Mouse (Mus musculus): ENCODE measurements at regions not wholly inside any gene's neighbourhood (a gene's known extent, or its start where the extent isn't known, plus 50 kb on each side); places are given as distances from the start of the nearest gene placed in this dataset.

DNA sequence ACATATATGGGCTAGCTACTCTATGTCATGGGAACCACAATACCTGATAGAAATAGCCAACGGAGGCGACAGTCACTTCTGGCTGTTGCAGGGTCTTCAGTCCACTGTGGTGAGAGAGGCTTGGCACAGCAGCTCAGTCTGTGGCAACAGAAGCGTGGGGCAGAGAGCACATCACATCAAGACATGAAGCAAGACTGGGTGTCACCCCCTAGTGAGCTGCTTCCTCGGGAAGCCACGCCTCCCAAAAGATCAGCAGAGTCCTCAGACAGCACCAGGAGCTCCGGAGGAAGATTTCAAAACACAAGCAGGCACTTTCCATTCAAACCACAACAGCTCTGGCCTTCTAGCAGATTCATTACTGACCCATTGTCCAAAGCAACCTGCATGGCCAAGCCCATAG is 131.2 kb upstream of the Csf3r start:
- no peak overlapping the region for H3K9ac ChIP-seq (ENCODE audit: low read length)
- ATAC-seq (ENCODE audit: insufficient number of reproducible peaks, low FRiP score, low TSS enrichment, low read depth) (no peak), DNase-seq (ENCODE audit: low spot score) (no peak)
- H3K4me1 ChIP-seq (ENCODE audit: control insufficient read depth, insufficient read depth, low read length), result no peaks in the 10 kb centered on the region
- H3K9me3 ChIP-seq (ENCODE audit: control insufficient read depth, low read length), result no peaks in the 10 kb centered on the region
- no peaks in the 10 kb centered on the region for H3K36me3 ChIP-seq (ENCODE audit: control insufficient read depth, insufficient read depth, low read length)
- H3K27me3 ChIP-seq (ENCODE audit: control insufficient read depth, insufficient read depth, low read length), result no peaks in the 10 kb centered on the region
- no peak overlapping the region for H3K4me3 ChIP-seq (ENCODE audit: low read depth, low read length)
- 71% methylated on average over 6 of the region's 6 CpGs for WGBS
- H3K27ac ChIP-seq (replicated peaks; ENCODE audit: low read depth, low read length), result no peak overlapping the region
- no peak overlapping the region for H3K4me2 ChIP-seq (ENCODE audit: low read depth, severe bottlenecking)

DNA sequence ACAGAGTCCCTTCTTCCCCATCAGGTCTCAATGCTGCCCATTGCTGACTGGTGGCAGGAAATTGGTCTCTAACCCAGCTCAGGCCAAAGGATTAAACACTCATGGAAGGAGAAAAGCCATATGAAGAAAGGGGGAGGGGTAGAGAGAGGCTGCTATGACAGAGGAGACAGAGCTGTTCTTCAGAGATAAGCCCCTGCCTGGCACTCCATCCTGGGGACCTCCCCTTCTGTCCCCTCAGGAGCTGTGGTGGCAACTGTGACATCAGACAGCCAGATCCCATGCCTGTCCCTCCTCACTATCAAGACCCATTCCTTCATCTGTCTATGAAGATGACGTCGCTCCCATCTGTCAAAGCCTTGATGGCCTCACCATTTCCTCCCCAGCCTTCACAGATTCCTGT is 126.6 kb upstream of the Csf3r start:
- H3K36me3 ChIP-seq (ENCODE audit: control insufficient read depth, insufficient read depth, low read length), result no peaks in the 10 kb centered on the region
- H3K4me1 ChIP-seq (ENCODE audit: control insufficient read depth, insufficient read depth, low read length), result no peaks in the 10 kb centered on the region
- DNase-seq (ENCODE audit: low spot score), result no peak
- WGBS, result 93% methylated on average over 2 of the region's 2 CpGs
- H3K4me2 ChIP-seq (ENCODE audit: low read depth, severe bottlenecking), result no peak overlapping the region
- no peaks in the 10 kb centered on the region for H3K9me3 ChIP-seq (ENCODE audit: control insufficient read depth, low read length)
- ATAC-seq (ENCODE audit: insufficient number of reproducible peaks, low FRiP score, low TSS enrichment, low read depth), result no peak
- no peaks in the 10 kb centered on the region for H3K27me3 ChIP-seq (ENCODE audit: control insufficient read depth, insufficient read depth, low read length)
- no peak overlapping the region for H3K9ac ChIP-seq (ENCODE audit: low read length)
- H3K4me3 ChIP-seq (ENCODE audit: low read depth, low read length), result no peak overlapping the region
- H3K27ac ChIP-seq (replicated peaks; ENCODE audit: low read depth, low read length), result no peak overlapping the region

DNA sequence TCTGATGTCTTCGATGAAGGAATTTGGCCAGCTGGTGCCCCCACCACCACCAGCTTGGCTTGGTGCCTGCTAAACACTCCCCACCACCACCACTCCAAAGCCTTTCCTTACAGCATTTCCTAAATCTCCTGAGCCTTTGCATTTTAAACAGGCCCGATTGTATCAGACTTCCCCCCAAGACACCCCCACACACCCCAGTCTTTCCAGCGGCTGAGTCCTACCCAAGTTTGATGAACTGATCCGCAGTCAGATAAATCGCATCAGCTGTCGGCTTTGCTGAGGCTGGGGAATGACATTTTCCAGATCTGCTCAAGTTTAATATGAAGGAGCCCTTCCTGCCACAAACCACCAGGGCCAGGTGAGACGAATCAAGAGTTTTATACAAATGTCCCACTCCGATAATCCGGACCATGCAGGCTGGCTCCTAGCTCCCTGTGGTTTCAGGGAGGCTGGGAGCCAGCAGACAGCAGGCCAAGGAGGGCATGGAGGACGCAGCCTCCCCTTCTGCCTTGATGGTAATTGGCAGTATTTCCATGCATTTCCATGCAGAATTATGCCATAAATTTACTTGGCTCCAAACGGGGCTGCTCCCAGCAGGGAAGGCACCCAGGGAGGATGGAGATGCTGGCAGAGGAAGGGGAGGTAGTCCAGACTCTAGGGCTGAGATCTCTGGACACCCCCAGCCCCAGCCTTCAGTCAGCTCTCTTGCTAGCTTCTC is 125.6 kb upstream of the Csf3r start:
- ATAC-seq (ENCODE audit: insufficient number of reproducible peaks, low FRiP score, low TSS enrichment, low read depth) (no peak), DNase-seq (ENCODE audit: low spot score) (no peak)
- no peaks in the 10 kb centered on the region for H3K4me1 ChIP-seq (ENCODE audit: control insufficient read depth, insufficient read depth, low read length)
- no peak overlapping the region for H3K9ac ChIP-seq (ENCODE audit: low read length)
- no peaks in the 10 kb centered on the region for H3K36me3 ChIP-seq (ENCODE audit: control insufficient read depth, insufficient read depth, low read length)
- no peak overlapping the region for H3K4me3 ChIP-seq (ENCODE audit: low read depth, low read length)
- H3K4me2 ChIP-seq (ENCODE audit: low read depth, severe bottlenecking), result no peak overlapping the region
- 60% methylated on average over 11 of the region's 11 CpGs for WGBS
- H3K27ac ChIP-seq (replicated peaks; ENCODE audit: low read depth, low read length), result no peak overlapping the region
- H3K9me3 ChIP-seq (ENCODE audit: control insufficient read depth, low read length), result no peaks in the 10 kb centered on the region
- no peaks in the 10 kb centered on the region; the same call in 1 of the 2 replicates for H3K27me3 ChIP-seq (ENCODE audit: control insufficient read depth, insufficient read depth, low read length)

DNA sequence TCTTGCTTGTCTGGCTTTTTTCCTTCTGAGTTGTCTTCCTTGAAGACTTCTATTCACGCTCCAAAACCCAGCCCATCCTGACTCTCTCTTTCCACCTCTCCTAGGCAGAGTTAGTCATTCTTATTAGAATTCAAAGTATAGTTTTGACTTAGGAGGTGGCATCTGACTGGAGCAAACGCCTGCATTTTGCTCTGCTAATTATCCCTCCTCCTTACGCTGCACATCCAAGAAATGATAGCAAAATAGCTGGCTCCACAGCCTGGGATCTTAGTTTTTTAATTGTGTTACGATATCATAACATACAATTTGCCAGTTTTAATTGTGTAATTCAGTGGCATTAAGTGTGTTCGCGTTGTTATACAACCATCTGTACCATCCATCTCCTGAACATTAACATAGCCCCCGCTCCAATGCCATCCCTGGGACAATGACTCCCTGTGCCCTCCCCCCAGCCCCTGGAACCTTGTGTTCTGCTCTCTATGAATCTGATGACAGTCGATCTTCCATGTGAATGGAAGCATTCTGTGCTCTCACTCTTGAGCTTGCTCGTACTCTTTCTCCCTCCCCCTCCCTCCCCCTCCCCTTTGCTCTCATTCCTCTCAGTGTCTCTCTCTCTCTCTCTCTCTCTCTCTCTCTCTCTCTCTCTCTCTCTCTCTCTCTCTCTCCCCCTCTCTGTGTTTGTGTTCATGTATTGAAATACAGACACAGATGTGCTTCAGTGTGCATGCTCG is 122.6 kb upstream of the Csf3r start:
- Histone ChIP-seq H3K4me1 (ENCODE audit: control insufficient read depth, insufficient read depth, low read length) (no peaks in the 10 kb centered on the region), H3K9ac (ENCODE audit: low read length) (no peak overlapping the region), H3K27ac (replicated peaks; ENCODE audit: low read depth, low read length) (no peak overlapping the region), H3K27me3 (ENCODE audit: control insufficient read depth, insufficient read depth, low read length) (no peaks in the 10 kb centered on the region; the same call in 1 of the 2 replicates), H3K4me2 (ENCODE audit: low read depth, severe bottlenecking) (no peak overlapping the region), H3K4me3 (ENCODE audit: low read depth, low read length) (no peak overlapping the region), H3K9me3 (ENCODE audit: control insufficient read depth, low read length) (no peaks in the 10 kb centered on the region), H3K36me3 (ENCODE audit: control insufficient read depth, insufficient read depth, low read length) (no peaks in the 10 kb centered on the region)
- 78% methylated on average over 10 of the region's 10 CpGs for WGBS
- ATAC-seq (ENCODE audit: insufficient number of reproducible peaks, low FRiP score, low TSS enrichment, low read depth), result no peak
- DNase-seq (ENCODE audit: low spot score), result no peak

DNA sequence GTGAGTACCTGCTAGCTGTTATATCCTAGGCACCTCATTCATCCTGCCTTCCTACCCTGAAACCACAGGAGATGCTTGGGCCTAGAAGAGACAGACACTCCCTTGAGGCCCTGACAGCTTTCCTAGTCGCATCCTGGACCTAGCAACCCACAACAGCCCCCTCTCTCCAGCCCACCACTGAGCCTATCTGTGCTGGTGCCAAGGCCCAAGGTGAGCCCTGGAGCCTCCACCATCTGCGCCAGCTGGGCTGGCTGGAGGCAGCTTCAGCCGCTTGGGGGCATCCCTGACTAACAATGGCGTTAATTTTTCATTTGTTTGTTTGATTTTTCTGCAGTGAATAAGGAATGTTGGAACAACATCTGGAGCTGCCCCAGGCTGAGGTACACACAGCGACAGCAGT is 118.1 kb upstream of the Csf3r start:
- no peak overlapping the region for H3K27ac ChIP-seq (replicated peaks; ENCODE audit: low read depth, low read length)
- no peak overlapping the region for H3K4me3 ChIP-seq (ENCODE audit: low read depth, low read length)
- no peak overlapping the region for H3K9ac ChIP-seq (ENCODE audit: low read length)
- no peaks in the 10 kb centered on the region; the same call in 1 of the 2 replicates for H3K27me3 ChIP-seq (ENCODE audit: control insufficient read depth, insufficient read depth, low read length)
- H3K4me1 ChIP-seq (ENCODE audit: control insufficient read depth, insufficient read depth, low read length), result no peaks in the 10 kb centered on the region
- DNase-seq (ENCODE audit: low spot score) (no peak), ATAC-seq (ENCODE audit: insufficient number of reproducible peaks, low FRiP score, low TSS enrichment, low read depth) (no peak)
- 84% methylated on average over 5 of the region's 5 CpGs for WGBS
- H3K9me3 ChIP-seq (ENCODE audit: control insufficient read depth, low read length), result no peaks in the 10 kb centered on the region
- no peak overlapping the region for H3K4me2 ChIP-seq (ENCODE audit: low read depth, severe bottlenecking)
- H3K36me3 ChIP-seq (ENCODE audit: control insufficient read depth, insufficient read depth, low read length), result no peaks in the 10 kb centered on the region

DNA sequence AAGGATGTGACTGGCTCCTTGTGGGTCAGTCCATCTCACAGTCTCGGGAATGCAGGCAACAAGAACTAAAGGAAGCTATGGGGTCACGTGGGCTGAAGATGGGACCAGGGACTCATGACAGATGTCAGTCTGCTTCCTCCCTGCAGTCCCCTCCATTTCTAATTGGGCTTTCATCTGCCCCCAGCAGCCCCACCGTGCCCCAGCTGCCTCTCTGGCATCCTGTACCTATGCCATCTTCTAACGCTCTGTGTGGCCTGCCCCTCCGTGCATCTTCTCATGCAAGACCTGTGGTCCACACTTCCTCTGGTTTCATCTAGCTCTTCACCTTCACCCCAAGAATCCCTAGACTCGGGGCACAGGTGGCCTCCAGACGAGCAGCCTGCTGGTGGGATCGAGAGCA is 115.4 kb upstream of the Csf3r start:
- H3K27me3 ChIP-seq (ENCODE audit: control insufficient read depth, insufficient read depth, low read length), result peaks cover 7% of the 10 kb centered on the region
- WGBS, result 82% methylated on average over 8 of the region's 8 CpGs
- ATAC-seq (ENCODE audit: insufficient number of reproducible peaks, low FRiP score, low TSS enrichment, low read depth), result no peak

DNA sequence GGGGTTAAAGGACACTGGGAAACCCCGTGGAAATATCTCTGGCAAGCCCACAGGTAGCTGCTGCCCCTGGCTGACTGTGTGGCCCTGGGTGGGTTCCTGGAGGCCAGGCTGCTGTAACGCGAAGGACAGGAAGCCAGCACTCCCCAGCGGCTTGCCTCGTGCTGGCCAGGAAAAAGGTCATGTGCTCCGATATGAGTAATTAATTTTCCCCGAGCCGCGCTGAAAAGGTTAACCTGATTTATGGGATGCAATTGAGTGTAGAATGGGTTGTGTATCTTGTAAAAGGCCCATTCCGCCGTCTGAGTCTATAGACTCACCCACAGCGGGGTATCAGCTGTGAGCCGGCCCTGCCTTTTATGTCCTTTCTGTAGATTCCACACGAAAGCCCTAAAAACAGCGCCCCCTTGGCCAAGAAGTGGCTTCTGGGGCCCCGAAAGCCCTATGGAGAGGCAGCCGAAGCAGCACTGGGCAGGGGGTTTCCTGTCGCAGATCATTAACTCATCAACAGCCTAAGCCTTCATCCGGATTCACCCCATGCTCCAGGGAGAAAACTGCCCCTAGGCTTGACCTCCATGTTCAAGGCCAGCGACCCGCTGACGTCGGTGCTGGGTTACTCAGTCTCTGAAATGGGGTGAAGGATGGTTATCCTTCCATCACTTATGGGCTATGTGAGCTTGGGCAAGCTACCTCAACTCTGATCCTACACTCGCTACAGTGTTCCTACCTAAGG is 112.6 kb upstream of the Csf3r start:
- Histone ChIP-seq H3K27ac (replicated peaks; ENCODE audit: low read depth, low read length) (no peak overlapping the region), H3K4me1 (ENCODE audit: control insufficient read depth, insufficient read depth, low read length) (no peaks in the 10 kb centered on the region; the same call in 1 of the 2 replicates), H3K4me2 (ENCODE audit: low read depth, severe bottlenecking) (no peak overlapping the region), H3K9me3 (ENCODE audit: control insufficient read depth, low read length) (no peaks in the 10 kb centered on the region), H3K4me3 (ENCODE audit: low read depth, low read length) (no peak overlapping the region), H3K9ac (ENCODE audit: low read length) (no peak overlapping the region), H3K36me3 (ENCODE audit: control insufficient read depth, insufficient read depth, low read length) (no peaks in the 10 kb centered on the region), H3K27me3 (ENCODE audit: control insufficient read depth, insufficient read depth, low read length) (peaks cover 12% of the 10 kb centered on the region)
- DNase-seq (ENCODE audit: low spot score) (peak; percentile 55), ATAC-seq (ENCODE audit: insufficient number of reproducible peaks, low FRiP score, low TSS enrichment, low read depth) (no peak)
- 4% methylated on average over 24 of the region's 24 CpGs for WGBS

More for the DNA sequence above, 115.4 kb upstream of the Csf3r start:
- Histone ChIP-seq H3K4me2 (ENCODE audit: low read depth, severe bottlenecking) (no peak overlapping the region), H3K27ac (replicated peaks; ENCODE audit: low read depth, low read length) (no peak overlapping the region), H3K9me3 (ENCODE audit: control insufficient read depth, low read length) (no peaks in the 10 kb centered on the region), H3K9ac (ENCODE audit: low read length) (no peak overlapping the region), H3K4me1 (ENCODE audit: control insufficient read depth, insufficient read depth, low read length) (no peaks in the 10 kb centered on the region; the same call in 1 of the 2 replicates), H3K4me3 (ENCODE audit: low read depth, low read length) (no peak overlapping the region), H3K36me3 (ENCODE audit: control insufficient read depth, insufficient read depth, low read length) (no peaks in the 10 kb centered on the region)
- DNase-seq (ENCODE audit: low spot score), result no peak

DNA sequence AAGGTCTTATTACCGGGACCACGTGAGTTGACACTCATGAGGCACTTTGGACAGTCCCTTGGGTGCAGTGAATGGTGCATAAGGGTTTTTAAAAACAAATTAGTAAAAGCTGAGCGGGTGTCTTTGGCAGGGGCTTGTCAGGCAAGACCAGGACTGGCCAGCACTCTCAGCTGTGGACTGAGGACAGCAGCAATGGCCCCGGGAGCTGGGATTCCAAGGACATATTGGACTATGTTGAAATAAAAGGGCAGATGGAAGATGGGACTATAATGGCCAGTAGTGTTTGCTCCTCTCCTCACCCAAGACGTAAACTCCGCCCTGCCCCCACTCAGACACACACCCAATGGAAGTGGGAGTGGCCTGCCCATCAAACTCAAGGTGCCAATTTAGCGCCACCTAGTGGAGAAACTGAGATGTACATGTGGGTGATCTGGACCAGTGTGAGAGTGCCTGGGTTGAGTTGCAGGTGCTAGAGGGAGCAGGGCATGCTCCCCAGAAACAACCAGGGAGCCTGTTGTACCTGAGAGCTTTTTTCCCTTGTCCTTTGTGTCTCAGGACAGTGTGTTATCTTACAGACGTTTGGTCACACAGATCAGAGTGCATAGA is 111.8 kb upstream of the Csf3r start:
- H3K9ac ChIP-seq (ENCODE audit: low read length), result no peak overlapping the region
- no peak for ATAC-seq (ENCODE audit: insufficient number of reproducible peaks, low FRiP score, low TSS enrichment, low read depth)
- H3K36me3 ChIP-seq (ENCODE audit: control insufficient read depth, insufficient read depth, low read length), result no peaks in the 10 kb centered on the region
- H3K27ac ChIP-seq (replicated peaks; ENCODE audit: low read depth, low read length), result no peak overlapping the region
- peak; percentile 80 for DNase-seq (ENCODE audit: low spot score)
- no peaks in the 10 kb centered on the region; the same call in 1 of the 2 replicates for H3K4me1 ChIP-seq (ENCODE audit: control insufficient read depth, insufficient read depth, low read length)
- 24% methylated on average over 8 of the region's 8 CpGs for WGBS
- peaks cover 12% of the 10 kb centered on the region for H3K27me3 ChIP-seq (ENCODE audit: control insufficient read depth, insufficient read depth, low read length)
- H3K9me3 ChIP-seq (ENCODE audit: control insufficient read depth, low read length), result no peaks in the 10 kb centered on the region
- H3K4me2 ChIP-seq (ENCODE audit: low read depth, severe bottlenecking), result no peak overlapping the region
- no peak overlapping the region for H3K4me3 ChIP-seq (ENCODE audit: low read depth, low read length)

Data from limb, embryonic 11.5 days (tissue).